Mouse (Mus musculus) forebrain, embryonic 14.5 days (tissue): ENCODE measurements around the gene 1110012L19Rik. TPM values are rescaled to one million over a fixed set of nuclear protein-coding genes. Genes with fewer than 3 reads are reported as not detected.
A peak's percentile ranks its signal among the peaks of the same experiment; 100 is the strongest.
"Not testable (repeated sequence)": the region's sequence is repeated elsewhere in the genome, so short reads cannot be mapped to it uniquely, and the experiment has no call there.

Experiments
- ATAC-seq: fragments of 200-750 bp; cut with Nextera tagmentation; 2 replicates; pipeline ENCODE4 v1.8.0; 2017; ENCODE audit warnings: mild to moderate bottlenecking, moderate library complexity
- DNase-seq: peaks from one replicate; pipeline ENCODE4 v3.0.0-alpha.2; 2015; ENCODE audit warnings: low spot score
- H3K27ac ChIP-seq: fragments of 300-500 bp; sonication (generic); 2 replicates; pipeline ENCODE4 v1.5.1; 2014; ENCODE audit warnings: low read depth, mild to moderate bottlenecking, control low read depth, low read length, moderate library complexity
- H3K27me3 ChIP-seq: fragments of 300-500 bp; sonication (generic); replicated peaks from 2 replicates; pipeline ENCODE4 v1.6.1; 2014; ENCODE audit warnings: low read length, control low read depth, mixed read lengths; ENCODE audit not compliant: control insufficient read depth, insufficient read depth
- H3K36me3 ChIP-seq: fragments of 300-500 bp; sonication (generic); 2 replicates; pipeline ENCODE4 v1.6.1; 2014; ENCODE audit warnings: low read length, control low read depth; ENCODE audit not compliant: control insufficient read depth, insufficient read depth
- H3K4me1 ChIP-seq: fragments of 300-500 bp; sonication (generic); 2 replicates; pipeline ENCODE4 v1.6.1; 2014; ENCODE audit warnings: antibody characterized with exemption, low read length, control low read depth; ENCODE audit not compliant: control insufficient read depth, insufficient read depth
- H3K4me2 ChIP-seq: fragments of 300-500 bp; sonication (generic); 2 replicates; pipeline ENCODE4 v1.6.1; 2014; ENCODE audit warnings: mild to moderate bottlenecking, control low read depth, low read length
- H3K4me3 ChIP-seq: fragments of 300-500 bp; sonication (generic); 2 replicates; pipeline ENCODE4 v1.5.1; 2014; ENCODE audit warnings: low read depth, low read length, control low read depth
- H3K9ac ChIP-seq: fragments of 300-500 bp; sonication (generic); 2 replicates; pipeline ENCODE4 v1.6.1; 2014; ENCODE audit warnings: mild to moderate bottlenecking, low read length, control low read depth, moderate library complexity
- H3K9me3 ChIP-seq: fragments of 300-500 bp; sonication (generic); replicated peaks from 2 replicates; pipeline ENCODE4 v1.6.1; 2016; ENCODE audit warnings: low read length, control low read depth, mixed read lengths; ENCODE audit not compliant: control insufficient read depth
- WGBS: fragments of 180-500 bp; shearing (Covaris S2); extraction: QIAGEN DNeasy Blood & Tissue Kit; methylation state at CpG from one replicate; pipeline ENCODE4 v1.1.7; 2014; 5-methylcytosine and 5-hydroxymethylcytosine counted together
- polyA plus RNA-seq: library from polyadenylated mRNA; unstranded; fragments of >200 nt; fragmentation: Nextera tagmentation; extraction: Ambion mirVana; gene quantifications from 2 replicates; pipeline ENCODE4 v1.2.1, GENCODE M21; 2014

Gene 1110012L19Rik
- 42.6 and 45.4 TPM in 2 replicates for polyA plus RNA-seq

DNA sequence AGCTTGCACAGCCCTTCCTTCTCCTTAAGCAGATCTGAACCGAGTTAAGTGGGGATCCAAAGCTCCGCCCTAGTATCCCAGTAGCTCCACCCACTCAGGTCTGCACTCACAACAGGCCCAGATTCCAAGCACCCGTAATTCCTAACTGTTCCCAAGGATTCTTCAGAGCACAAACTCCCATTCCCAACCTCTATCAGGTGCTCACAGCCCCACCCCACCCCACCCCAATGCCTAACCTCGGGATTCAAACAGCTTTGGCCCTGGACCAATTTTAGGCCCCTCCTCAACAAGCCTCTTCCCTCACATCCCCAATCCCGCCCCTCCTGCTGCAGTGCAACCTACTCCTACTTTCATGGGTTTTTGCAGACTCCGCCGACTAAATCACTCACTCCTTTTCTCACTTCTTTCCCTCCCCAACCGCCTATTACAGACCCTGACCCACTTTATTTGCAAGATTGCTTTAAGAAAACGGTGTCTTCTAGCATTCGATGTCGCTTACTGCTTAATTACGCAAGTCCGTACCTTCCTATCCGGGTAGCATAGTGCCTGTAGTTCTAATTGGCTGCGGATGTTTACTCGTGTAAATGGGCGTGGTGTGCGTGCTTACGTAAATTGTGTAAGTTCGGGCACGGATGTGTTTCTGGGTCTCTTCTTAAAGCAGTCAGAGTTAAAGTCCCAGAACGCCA, at the start of gene 1110012L19Rik:
1110012L19Rik (plus strand) TSS at position 602 of the 686 bp plus-strand sequence.
- H3K27me3 ChIP-seq: no peaks in the 10 kb centered on the region
- peaks cover 4% of the 10 kb centered on the region; the same call in 1 of the 2 replicates for H3K36me3 ChIP-seq
- H3K9ac ChIP-seq: peak within 1 kb of the TSS; percentile 66
- no peaks in the 10 kb centered on the region for H3K9me3 ChIP-seq
- WGBS: 24% methylated on average over 22 of the region's 22 CpGs
- H3K27ac ChIP-seq: peak within 1 kb of the TSS; percentile 65; the same call in 1 of the 2 replicates
- H3K4me2 ChIP-seq: peak within 1 kb of the TSS; percentile 53
- peak within 1 kb of the TSS; percentile 44 for H3K4me3 ChIP-seq
- DNase-seq: peak; percentile 93
- ATAC-seq: peak; percentile 97
- peaks cover 2% of the 10 kb centered on the region; the same call in 1 of the 2 replicates for H3K4me1 ChIP-seq

DNA sequence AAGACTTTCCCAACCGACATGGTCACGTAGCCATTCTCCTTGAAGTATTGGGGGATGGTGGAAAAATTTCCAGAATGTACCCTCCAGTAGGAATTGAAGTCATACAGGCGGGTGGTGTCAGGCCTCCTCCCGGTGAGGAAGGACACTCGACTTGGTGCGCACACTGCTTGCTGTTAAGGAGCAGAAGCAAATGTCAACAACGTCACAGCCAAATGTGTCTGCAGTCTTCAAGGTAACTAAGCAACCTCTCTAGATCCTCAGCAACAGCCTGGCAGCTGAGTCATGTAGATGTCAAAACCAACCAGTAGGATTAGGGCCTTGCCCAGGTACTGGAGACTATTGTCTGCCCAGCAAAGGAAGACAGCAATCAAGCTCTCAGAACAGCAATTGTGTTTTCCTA, 22.7 kb upstream of the 1110012L19Rik start:
- Histone ChIP-seq H3K4me1 (0 out of 2 replicates have a peak, but pooled peaks cover 2% of the 10 kb centered on the region), H3K36me3 (peaks cover 15% of the 10 kb centered on the region), H3K4me3 (no peak overlapping the region), H3K27me3 (no peaks in the 10 kb centered on the region), H3K27ac (no peak overlapping the region), H3K4me2 (peak overlapping the region; percentile 49), H3K9ac (no peak overlapping the region), H3K9me3 (no peaks in the 10 kb centered on the region)
- ATAC-seq (no peak), DNase-seq (no peak)
- 89% methylated on average over 7 of the region's 7 CpGs for whole genome bisulfite sequencing

DNA sequence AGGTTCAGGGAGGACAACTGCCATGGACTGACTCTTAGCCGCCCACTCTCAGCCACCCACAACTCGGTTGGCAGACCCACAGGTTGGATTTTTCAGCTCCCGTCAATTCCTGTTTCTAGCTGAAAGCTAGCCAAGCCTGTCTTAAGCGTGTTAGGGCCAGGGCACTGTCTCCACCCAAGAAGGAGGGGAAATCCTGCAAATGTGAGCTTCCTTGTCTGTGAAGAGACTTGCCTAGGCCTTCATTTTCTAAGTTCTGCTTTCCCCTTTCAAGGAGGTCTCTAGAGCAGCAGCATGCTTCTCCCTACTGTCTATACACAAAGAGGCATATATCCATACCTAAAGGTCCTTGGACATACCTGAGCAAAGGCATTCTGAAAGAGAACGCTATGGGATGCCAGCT, 22.2 kb upstream of the 1110012L19Rik start:
- H3K9ac ChIP-seq: peak overlapping the region; percentile 62
- peaks cover 14% of the 10 kb centered on the region for H3K36me3 ChIP-seq
- H3K27me3 ChIP-seq: no peaks in the 10 kb centered on the region
- ATAC-seq (no peak), DNase-seq (no peak)
- no peak overlapping the region for H3K27ac ChIP-seq
- 85% methylated on average over 5 of the region's 5 CpGs for WGBS
- no peaks in the 10 kb centered on the region for H3K9me3 ChIP-seq
- H3K4me3 ChIP-seq: peak overlapping the region; percentile 44; the same call in 1 of the 2 replicates
- peak overlapping the region; percentile 49 for H3K4me2 ChIP-seq
- 0 out of 2 replicates have a peak, but pooled peaks cover 2% of the 10 kb centered on the region for H3K4me1 ChIP-seq

DNA sequence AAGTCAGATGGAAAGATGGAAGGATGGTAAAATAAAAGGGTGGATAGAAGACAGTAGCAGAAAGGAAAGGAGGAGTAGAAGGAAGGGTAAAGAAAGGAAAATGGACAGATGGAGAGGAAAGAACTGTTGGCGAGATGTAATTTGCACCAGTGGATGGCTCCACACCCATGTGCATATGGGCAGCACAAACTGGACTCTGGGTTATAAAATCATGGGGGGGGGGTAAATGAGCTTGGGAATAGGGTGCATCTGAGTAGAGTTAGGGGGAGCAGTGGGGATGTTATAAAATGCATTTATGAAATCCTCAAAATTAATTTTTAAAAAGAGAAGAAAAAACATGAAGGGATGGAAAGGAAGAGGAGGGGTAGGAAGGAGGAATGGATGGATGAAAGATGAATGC, 21.5 kb upstream of the 1110012L19Rik start:
- H3K4me3 ChIP-seq: peak overlapping the region; percentile 44
- DNase-seq (no peak), ATAC-seq (peak; percentile 40; the same call in 1 of the 2 replicates)
- H3K27me3 ChIP-seq: no peaks in the 10 kb centered on the region
- 60% methylated on average over 1 of the region's 1 CpGs for WGBS
- no peaks in the 10 kb centered on the region for H3K9me3 ChIP-seq
- peak overlapping the region; percentile 62 for H3K9ac ChIP-seq
- peak overlapping the region; percentile 44; the same call in 1 of the 2 replicates for H3K27ac ChIP-seq
- H3K4me1 ChIP-seq: 0 out of 2 replicates have a peak, but pooled peaks cover 2% of the 10 kb centered on the region
- H3K4me2 ChIP-seq: peak overlapping the region; percentile 49
- H3K36me3 ChIP-seq: peaks cover 12% of the 10 kb centered on the region

- Histone ChIP-seq H3K9ac (peak within 1 kb of the TSS; percentile 62), H3K36me3 (peaks cover 6% of the 10 kb centered on the region), H3K4me1 (0 out of 2 replicates have a peak, but pooled peaks cover 2% of the 10 kb centered on the region), H3K9me3 (no peaks in the 10 kb centered on the region), H3K4me3 (peak within 1 kb of the TSS; percentile 44), H3K27me3 (no peaks in the 10 kb centered on the region), H3K27ac (peak within 1 kb of the TSS; percentile 44; the same call in 1 of the 2 replicates), H3K4me2 (peak within 1 kb of the TSS; percentile 49)
- 34% methylated on average over 40 of the region's 45 CpGs for WGBS
- peak; percentile 96 for ATAC-seq
- DNase-seq: peak; percentile 93
These were observed 20.7 kb upstream of the 1110012L19Rik start, which contains the start of gene Ids for GRCm38 (mm10) chrX:70364661-70365613. TSS of gene Ids (minus strand) at chrX:70365084.

DNA sequence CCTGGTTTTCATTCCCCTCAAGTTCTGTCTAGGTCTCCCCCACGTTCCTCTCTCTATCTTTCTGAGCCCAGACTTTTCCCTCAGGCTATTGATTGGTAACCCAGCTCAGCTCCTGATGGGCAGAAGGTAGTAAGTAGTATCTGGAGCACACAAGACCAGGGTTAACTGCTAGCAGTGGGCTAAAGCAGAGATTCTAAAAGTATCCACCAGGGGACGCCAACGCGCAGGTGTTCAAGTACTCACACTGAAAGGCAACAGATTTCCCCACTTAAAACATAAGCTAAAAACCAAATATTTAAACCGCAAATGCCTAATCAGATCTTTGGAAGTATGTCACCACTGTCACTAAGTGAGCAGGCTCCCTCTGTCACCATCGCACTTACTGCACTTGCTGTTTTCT, 15.9 kb upstream of the 1110012L19Rik start:
- not testable (repeated sequence) for H3K27me3 ChIP-seq, ATAC-seq, H3K9me3 ChIP-seq, H3K27ac ChIP-seq, H3K4me3 ChIP-seq, H3K4me1 ChIP-seq, H3K9ac ChIP-seq, H3K36me3 ChIP-seq, H3K4me2 ChIP-seq, DNase-seq
- WGBS: 36% methylated on average over 1 of the region's 6 CpGs

- peak; percentile 81 for ATAC-seq
- not testable (repeated sequence) for DNase-seq, H3K36me3 ChIP-seq, H3K9me3 ChIP-seq, H3K27me3 ChIP-seq, H3K4me2 ChIP-seq, H3K4me1 ChIP-seq, H3K4me3 ChIP-seq, H3K9ac ChIP-seq, H3K27ac ChIP-seq
- 70% methylated on average over 4 of the region's 6 CpGs for WGBS
These were observed 11.1 kb upstream of the 1110012L19Rik start for GRCm38 (mm10) chrX:70374469-70375110.

DNA sequence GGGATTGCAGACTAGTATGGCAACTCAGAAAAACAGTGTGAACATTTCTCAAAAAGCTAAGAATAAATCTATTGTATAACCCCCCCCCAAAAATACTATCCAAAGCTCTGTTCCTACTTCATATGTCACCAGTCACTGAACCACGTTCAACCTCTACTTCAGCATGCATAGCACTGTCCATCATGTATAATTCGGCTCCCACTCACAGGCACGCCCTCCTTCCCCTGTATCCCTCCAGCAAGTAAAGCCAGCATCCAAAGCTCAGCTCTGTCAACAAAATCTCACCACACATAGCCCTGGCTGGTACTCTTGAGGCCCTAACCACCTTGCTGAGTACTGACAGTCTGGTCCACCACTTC, 781 bp upstream of the 1110012L19Rik start:
- H3K4me1 ChIP-seq: peaks cover 2% of the 10 kb centered on the region; the same call in 1 of the 2 replicates
- WGBS: 56% methylated on average over 3 of the region's 3 CpGs

More for the DNA sequence above, 781 bp upstream of the 1110012L19Rik start:
- Histone ChIP-seq H3K27ac (0 out of 2 replicates have a peak overlapping the region, but pooled peaks have one; percentile 65), H3K27me3 (no peaks in the 10 kb centered on the region), H3K36me3 (peaks cover 4% of the 10 kb centered on the region; the same call in 1 of the 2 replicates), H3K9me3 (no peaks in the 10 kb centered on the region), H3K4me3 (peak overlapping the region; percentile 44), H3K9ac (peak overlapping the region; percentile 43; the same call in 1 of the 2 replicates), H3K4me2 (peak overlapping the region; percentile 43)
- DNase-seq (no peak), ATAC-seq (no peak; the same call in 1 of the 2 replicates)
